Mouse (Mus musculus): Measurements from ENCODE around the gene Efemp2.

Efemp2 gene

DNA sequence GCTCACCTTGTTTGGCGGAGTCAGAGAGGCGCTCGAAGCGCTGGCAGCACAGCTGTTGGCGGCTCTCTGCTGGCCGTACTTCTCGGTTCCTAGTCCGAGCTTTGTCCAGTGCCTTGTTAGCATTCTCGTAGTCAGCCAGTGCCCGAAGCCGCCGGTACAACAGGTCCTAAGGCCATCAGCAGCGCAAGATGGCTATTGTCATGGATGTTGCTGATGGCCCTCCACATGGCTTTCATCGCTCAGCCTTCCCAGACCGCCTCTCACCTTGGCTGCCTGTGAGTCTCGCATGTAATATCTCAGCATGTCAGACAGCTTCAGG is 22.3 kb downstream of the Efemp2 start:
- no peak for DNase-seq (ENCODE audit: low read depth, low spot score)

GRCm38 (mm10) chr19:5500330-5500875 is 26.6 kb downstream of the Efemp2 start:
- no peak for DNase-seq (ENCODE audit: low read depth, low spot score)

DNA sequence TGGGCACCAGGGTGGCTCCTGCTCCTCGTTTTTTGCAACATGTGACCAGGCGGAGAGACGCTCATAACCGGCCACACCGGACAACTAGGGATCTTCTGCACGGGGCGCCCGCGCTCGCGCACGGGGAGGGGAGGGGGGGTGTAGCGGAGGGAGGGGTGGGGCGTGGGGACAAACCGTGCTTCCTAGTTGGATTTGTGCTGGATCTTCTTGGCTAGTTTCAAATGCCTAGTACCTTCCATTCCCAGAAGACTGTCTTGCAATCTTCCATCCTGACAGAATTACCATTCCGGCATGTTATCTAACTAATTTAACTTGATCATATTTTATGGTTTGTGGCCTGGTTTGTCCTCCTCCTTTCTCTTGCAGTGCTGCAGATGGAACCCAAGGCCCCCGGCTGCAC is 29.9 kb downstream of the Efemp2 start, which contains the start of gene 1700020D05Rik:
Gene 1700020D05Rik (minus strand): TSS at position 101 of the 400 bp plus-strand sequence.
- no peak for DNase-seq (ENCODE audit: low read depth, low spot score)

DNA sequence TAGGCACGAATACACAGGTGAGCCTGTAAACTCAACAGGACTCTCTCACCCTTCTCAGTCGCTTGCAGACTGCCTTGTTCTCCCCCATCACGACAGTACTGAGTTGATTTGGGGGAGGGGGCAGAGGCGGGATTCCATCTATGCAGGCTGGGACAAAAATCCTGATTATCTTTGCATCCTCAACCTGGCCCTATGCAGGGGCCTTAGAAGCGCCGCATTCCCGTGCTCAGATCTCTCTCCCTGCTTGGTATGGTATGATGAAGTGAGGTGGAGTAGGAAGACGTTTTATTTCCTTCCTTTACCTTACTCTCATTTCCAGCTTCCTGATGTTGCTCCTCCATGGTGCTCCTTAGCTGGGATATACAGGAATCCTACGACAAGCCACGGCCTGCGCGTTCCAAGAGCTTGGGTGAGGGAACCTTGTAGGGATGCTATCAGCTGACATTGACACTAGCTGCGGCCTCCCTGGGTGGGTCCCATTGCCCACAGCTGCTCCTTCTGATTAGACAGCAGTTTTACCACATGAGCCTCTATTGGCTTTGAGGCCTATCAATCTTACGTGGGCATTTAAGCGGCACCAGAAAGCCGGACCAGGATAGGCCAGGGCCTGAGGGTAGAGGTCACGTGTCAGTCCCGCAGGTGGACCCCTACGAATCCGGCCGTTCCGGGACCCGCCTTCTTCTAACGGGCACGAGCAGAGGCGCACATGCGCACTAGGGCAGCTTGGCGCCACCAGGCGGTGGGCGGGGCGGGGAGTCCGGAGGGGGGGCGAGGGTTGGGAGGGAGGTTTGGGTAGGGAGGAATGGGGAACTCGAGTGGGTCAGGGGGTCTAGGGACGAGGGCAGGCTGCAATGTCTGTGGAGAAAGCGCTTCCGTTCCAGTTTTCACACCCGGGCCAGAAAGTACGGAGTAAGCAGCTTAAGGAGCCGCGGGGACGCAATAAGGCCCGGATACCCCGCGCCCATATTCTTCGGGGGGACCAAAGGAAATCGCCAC is 36.6 kb downstream of the Efemp2 start, which contains the start of gene Snx32:
Gene Snx32 (minus strand): TSS at position 508 of the 996 bp plus-strand sequence.
- DNase-seq (ENCODE audit: low read depth, low spot score), result peak; percentile 98

DNA sequence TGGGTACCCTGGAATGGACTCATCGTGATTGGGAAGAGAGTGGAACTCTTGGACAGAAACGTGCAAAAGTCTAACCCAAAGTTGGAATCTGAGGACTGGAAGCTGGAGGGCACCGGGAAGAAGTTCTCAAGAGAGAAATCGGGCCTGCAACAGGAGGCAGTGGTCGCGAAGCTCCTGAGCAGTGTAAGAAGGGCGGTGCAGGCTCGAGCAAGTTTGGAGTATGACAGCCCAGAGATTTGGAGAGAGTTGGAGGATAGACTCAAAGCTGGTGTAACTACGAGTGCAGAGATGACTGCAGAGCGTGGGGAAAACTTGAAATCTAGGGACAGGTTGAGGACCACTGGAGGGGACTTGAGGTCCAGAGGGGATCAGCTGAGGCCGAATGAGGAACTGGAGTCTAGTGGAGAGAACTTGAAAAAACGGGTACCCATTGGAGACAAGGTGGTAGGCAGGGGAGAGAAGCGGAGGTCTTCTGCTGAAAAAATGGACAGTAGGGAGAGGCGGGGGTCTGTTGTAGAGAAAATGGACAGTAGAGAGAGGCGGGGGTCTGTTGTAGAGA is 37.4 kb downstream of the Efemp2 start:
- DNase-seq (ENCODE audit: low read depth, low spot score), result no peak

DNA sequence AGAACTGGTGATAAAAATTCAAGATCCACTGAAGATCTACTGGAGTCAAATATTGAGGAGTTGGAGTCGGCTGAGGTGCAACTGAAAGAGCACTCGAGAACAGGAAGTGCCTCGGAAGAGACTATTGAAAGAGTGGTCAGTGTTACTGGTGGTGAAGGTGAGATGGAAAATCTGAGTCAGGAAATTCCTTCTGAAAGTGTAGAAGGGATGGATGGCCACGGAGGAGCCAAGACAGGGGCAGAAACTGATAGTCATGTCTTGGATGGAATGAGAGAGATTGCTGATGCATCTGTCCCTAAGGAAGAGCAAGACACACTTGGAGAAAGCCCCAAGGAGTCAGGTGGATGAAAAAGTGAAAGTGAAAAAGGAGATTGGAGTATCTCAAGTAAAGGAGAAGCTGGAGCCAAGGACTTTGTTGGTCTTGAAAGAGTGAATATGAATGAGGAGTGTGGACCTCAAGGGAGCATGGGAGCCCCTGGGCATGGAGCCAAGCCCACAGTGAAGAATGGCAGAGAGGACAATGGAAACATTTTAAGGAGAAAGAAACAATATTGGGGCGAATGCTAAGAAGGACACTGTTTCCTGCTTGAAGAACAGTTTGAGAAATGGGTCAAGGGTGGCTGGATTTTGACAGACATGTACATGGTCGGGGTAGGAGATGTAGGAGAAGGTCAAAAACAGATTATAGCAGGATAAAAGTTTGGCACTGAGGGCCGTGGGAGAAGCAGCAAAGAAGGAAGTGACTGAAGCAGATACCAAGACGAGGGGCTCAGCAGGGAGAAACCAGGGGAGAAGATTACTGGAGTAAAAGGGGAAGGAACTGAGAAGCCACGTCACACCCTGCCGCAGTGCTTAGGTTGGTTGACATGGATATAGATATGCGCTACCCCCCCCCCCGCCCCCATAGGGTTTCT is 38.6 kb downstream of the Efemp2 start:
- peak; percentile 38 for DNase-seq (ENCODE audit: low read depth, low spot score)

DNA sequence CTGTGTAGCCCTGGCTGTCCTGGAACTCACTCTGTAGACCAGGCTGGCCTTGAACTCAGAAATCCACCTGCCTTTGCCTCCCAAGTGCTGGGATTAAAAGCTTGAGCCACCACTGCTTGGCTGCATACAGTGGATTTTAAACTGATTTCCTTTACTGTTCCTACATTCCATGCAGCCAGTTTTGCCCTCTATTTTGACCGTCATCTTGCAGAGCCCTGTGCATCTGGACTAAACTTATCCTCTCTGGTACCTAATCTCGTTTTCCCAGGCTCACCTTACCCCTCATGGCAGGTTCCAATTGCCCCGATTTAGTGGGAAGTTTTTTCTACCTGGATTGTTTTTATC is 39.2 kb downstream of the Efemp2 start:
- no peak for DNase-seq (ENCODE audit: low read depth, low spot score)

DNA sequence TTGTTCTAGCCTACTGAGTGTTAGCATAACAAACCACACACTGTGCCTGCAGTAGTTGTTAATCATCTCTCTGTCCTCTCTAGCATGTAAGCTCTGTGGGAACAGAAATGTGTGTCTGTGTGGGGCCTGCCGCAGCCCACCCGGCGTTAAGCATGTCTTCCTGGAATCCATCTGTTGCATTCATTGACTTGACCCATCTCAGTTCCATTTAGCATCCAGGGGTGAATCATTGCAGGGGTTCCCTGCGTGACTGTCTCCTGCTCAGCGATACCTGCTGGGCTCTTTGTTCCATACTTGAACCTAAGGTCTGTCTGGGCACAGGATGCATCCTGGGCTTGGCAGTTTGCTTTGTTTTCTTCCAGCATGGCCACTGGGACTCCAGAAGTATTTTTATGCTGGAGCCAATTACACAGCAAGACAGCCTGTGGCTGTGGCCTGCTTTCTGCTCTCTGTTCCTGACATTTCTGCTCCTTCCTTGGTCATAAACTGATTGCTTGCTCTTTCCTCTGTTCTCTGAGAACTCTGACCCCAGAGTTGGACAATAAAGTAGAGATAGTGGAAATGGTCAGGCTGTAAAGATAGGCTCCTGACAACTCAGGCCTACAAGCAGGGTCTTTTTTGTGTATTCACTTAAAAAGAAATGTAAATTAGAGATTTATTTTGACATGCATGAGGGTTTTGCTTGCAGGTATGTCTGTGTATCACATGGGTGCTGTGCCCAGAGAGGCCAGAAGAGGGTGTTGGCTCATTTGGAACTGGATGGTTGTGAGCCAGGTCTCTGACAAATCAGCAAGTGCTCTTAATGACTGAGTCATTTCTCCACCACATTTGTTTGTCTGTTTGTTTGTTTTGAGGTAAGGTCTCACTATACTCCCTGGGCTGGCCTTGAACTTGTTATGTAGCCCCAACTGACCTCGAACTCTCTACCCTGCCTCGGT is 42.4 kb downstream of the Efemp2 start:
- DNase-seq (ENCODE audit: low read depth, low spot score), result no peak

GRCm38 (mm10) chr19:5516906-5517505 is 43.3 kb downstream of the Efemp2 start:
- no peak for DNase-seq (ENCODE audit: low read depth, low spot score)

DNA sequence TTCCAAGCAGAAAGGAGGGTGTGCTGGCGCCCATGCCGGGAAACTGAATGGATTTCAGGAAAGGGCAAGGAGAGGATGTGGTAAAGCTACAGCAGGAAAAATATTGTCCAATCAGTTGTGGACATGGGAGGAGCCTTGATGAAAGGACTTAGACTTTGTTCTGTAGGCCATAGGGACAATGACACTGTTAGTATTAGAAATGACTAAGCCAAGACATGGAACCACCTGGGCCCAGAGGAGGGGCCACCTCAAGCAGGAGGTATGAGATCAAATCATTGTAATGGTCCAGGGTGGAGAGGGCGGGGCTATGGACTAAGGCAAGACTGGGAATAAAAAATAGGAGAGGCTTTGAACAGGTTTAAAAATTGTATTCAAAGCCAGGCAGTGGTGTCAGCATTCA is 45.0 kb downstream of the Efemp2 start:
- no peak for DNase-seq (ENCODE audit: low read depth, low spot score)

DNA sequence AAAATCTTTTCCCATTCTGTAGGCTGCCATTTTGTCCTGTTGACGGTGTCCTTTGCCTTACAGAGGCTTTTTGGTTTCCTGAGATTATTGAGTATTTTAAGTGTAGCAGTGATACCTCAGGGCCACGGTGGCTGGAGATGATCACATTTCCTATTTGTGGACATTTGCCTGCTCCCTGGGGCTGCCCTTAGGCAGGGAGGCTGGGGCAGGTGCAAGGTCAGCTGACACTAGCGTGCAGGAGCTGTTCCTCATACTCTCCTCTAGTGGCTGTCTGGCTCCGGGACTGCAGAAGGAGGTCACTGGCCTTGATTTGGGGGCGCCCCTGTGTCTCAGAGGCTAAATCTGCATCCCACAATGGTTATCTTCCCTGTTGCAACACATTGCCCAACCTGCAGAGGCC is 51.5 kb downstream of the Efemp2 start:
- no peak for DNase-seq (ENCODE audit: low read depth, low spot score)

DNA sequence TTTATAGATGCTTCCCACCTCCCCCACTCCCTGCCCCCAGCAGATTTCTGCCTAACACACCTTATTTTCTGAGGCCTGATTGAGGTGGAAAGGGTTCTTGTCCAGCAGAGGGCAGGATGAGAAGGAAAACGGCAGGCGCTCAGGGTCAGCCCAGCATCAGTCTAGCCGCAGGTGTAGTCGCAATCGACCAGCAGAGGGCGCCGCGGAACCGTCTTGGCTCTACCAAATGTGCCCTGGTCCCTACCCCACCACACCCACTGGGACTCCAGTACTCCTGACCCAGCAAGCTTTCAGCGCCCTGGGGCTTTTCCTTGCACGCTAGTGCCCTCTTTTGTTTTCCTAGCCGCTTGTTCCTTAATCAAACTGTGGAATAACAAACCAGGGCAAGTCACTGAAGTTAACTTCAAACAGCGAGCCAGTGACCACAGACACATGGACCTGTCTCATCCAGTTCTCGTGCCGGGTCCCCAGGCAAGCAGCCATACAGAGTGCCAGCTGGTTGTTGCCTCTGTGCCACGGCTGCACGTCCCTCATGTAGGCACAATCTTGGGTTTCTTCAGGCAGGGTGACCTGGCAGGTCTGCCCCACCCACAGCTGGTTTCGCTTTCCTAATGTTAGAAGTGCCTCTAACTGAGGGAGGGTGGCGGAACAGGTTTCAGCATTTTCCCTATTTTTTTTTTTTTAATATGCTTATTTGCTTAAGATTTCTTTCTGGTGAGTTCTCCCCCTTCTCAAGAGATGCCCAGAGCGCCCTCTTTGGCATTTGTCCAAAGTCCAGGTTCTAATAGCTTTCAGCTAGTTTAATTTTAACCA is 55.8 kb downstream of the Efemp2 start:
- DNase-seq (ENCODE audit: low read depth, low spot score), result peak; percentile 90

- no peak for DNase-seq (ENCODE audit: low read depth, low spot score)
These were observed 56.4 kb downstream of the Efemp2 start for GRCm38 (mm10) chr19:5530138-5530524.

Measured in CD4-positive helper T cell, adult 2 months (primary cell).